Mouse (Mus musculus) WW6 (cell line): ENCODE data around the gene Dnah11.

Source experiments
- DNase-seq: peaks from one replicate; pipeline ENCODE4 v3.0.0-alpha.2; 2013; ENCODE audit warnings: low read depth, low spot score

Dnah11 gene

GRCm38 (mm10) chr12:117862655-117863054 is 336.2 kb downstream of the Dnah11 start:
- DNase-seq, result no peak

GRCm38 (mm10) chr12:117861249-117861648 is 337.6 kb downstream of the Dnah11 start:
- DNase-seq, result no peak

GRCm38 (mm10) chr12:117860840-117861239 is 338.0 kb downstream of the Dnah11 start:
- no peak for DNase-seq

GRCm38 (mm10) chr12:117857884-117858283 is 341.0 kb downstream of the Dnah11 start:
- no peak for DNase-seq

DNA sequence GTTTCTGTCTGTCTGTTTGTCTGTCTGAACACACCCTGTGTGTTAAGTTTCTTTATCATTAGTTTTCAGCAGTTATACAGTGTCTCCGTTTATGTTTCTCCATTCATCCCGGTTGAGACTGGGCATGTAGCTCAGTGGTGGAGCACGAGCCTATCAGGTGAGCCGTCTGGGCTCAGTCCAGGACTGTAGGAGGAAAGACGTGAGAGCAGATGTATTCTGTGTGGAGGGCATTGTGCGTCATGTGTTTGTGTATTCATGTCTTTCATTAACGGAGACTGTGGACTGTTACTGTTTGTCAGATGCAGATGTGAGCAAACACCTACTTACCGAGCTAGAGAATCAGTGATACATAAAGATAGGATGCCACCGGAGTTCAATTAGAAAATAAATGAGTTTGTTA is 341.8 kb downstream of the Dnah11 start:
- no peak for DNase-seq

DNA sequence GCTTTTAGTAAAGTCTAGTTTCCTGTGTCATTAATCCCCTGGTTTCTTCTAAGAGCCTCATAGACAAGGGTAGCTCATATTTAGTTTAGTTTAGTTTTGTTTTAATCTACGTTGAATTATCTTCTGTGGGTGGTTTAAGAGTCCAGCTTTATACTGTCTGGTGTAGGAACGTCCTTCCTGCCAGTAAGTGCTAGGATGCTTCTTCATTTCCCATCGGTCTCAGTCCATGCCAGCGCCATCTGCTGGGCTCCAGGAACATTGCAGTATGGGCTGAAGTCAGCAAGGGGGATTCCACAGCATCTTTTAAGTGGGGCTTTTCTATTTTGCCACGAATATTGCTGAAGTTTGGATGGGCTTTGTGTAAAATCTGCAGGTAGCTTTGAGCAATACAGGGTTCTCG is 345.5 kb downstream of the Dnah11 start:
- no peak for DNase-seq

- no peak for DNase-seq
These were observed 348.4 kb downstream of the Dnah11 start for GRCm38 (mm10) chr12:117850472-117850871.

DNA sequence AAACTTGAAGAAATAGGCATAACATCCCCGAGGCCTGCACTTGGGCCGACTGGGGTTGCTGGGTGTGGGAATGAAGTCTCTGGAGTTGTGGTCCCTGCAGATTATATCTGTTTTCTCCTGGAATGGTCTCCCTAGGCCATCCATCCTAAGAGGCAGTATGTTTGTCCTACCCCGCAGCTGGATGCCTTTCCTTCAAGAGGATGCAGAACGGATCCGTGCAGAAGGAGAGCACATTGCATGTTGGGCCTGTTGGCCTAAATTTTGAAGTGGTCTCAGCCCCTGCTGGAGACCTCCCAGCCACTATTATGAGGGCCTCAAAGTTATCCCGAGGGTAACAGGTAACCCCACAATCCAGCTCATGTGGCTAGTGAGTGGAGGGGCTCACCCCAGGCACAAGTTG is 350.2 kb downstream of the Dnah11 start:
- no peak for DNase-seq

- DNase-seq, result no peak
These were observed 353.9 kb downstream of the Dnah11 start for GRCm38 (mm10) chr12:117844917-117845316.

DNA sequence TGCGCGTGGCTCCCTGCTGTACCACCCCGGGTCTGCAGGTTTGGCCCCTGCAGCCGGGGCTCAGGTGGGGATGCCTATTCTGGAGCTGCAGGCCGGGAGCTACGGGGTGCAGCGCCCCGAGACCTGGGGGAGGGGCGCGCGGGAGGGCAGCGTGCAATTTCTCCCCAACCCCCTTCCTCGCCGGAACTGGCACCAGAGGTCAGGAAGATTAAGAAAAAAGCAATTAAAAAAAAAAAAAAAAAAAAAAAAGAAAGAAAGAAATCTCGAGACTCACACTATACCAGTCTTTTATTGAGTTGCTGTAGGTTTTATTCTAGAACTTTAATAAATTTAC is 354.8 kb downstream of the Dnah11 start:
- no peak for DNase-seq

DNA sequence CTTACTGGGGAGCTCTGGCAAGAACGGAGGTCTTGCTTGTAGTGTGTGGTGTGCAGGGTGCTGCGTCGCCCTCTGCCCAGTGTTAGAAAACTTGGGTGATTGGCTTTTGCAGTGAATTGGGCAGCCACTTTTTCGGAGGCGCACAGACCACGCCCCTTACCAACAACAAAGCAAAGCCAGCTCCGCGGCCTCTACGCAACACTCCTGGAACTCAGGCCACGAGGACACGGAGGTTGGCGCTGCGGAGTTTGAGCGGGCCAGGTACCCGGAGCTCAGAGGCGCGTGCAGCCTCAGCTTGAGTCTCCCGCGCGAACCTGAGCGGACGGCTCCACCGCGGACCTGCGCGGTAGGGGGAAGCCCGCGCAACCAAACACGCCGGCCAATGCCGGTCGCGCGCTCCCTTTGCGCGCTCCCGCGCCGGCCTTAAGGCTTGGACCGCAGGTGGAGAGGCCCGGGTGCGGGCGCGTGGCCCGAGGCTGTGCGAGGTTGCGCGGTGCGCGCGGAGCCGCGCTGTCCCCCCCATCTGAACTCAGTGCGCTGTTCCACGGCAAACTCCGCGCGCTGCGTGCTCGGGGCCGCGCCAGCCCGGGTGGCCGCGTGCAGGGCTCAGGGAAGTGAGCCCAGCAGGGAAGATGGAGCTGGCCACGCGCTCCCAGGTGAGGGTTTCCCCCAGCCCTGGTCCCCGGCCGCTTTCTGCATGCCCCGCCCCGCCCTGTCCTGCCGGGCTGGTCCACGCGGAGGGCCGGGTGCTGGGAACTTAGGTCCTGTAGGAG is 355.4 kb downstream of the Dnah11 start:
- DNase-seq, result peak; percentile 71

DNA sequence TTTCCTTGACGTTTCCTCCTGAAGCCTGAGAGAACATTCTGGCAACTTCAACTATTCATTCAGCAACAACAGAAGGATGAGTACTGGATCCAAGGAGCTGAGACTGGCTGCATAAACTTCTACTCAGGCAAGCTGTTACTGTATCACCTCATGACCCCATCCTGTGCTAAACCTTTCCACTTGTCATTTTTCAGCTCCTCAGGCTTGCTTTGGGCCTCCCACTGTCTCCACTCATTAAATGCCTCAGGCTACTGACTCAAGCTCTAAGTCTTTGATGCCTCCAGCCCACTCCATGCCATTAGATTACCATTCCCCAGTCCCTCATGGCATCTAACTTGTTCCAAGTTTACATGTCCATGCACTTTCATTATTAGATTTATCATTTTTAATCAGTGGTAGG is 356.2 kb downstream of the Dnah11 start:
- no peak for DNase-seq

GRCm38 (mm10) chr12:117840705-117841104 is 358.1 kb downstream of the Dnah11 start:
- no peak for DNase-seq

DNA sequence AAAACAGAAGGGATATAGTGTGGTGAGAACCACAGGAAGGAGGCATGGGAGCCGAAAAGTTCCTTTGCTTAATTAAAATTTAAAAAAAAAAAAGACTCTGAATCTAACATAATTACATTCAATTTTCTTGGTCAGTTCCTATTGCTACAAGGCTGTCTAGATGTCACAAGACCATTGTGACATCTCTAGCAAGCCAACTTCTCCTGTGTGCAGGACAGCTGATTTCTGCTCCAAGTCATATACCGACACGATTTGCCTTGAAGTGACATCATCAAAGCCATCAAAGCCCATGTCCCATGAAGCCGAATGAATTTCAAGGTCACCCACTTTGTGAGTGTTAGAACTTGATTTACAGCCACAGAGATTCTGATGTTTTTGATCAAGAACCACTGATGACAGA is 361.5 kb downstream of the Dnah11 start:
- DNase-seq, result no peak

DNA sequence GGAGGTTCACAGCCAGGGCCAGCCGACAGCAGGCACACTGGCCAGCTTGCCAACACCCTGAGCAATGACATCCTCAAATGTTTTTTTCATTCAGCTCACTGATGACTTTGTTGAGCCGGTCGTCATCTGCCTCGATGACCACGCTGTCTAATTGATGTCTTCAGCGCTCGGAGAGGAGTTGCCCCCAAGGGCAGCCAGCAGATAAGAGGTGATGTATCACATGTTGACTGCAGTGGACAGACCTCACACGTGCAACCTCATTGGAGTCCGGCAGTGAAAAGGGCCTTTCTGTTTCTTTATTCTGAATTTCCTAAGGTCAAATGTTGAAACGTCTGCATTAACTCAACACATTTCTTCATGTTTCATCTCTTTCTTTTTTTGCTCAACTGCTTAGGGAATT is 363.5 kb downstream of the Dnah11 start:
- DNase-seq, result no peak

GRCm38 (mm10) chr12:117834652-117835051 is 364.2 kb downstream of the Dnah11 start:
- DNase-seq, result no peak

DNA sequence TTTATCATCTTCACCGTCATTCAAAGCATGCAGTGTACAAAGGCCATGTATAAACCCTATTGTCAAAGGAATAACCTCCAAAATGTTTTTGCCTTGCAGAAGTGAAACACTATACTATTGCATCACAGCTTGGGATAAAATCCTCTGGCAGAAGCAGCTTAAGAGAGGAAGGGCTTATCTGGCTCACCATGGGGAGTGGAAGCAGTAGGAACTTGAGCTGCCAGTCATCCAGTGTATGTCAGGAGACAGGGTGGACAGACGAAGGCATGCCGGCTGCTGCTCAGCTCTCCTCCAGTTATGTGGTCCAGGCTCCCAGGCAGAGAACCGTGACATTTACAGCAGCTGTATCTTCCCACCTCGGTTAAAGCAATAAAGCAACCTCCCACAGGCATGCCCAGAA is 366.7 kb downstream of the Dnah11 start:
- DNase-seq, result no peak

GRCm38 (mm10) chr12:117831351-117831961 is 367.4 kb downstream of the Dnah11 start:
- DNase-seq, result no peak

DNA sequence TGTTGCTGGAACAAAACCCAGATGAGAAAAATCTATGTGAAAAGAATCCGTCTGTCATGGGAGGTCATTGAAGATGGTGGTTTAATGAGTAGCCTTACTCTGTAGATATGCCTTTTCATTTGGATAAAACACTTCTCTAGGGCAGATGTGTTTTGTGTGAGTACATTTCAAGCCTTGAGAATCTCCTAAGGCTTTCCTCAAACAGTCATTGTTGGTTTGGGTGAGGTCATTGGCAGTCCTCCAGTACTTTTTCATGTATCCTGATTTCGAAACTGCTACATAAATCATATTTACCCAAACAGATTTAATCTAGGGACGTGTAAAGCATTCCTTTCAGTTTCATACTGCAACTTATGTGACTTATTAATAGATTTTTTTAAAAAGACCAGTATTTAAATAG is 370.5 kb downstream of the Dnah11 start:
- no peak for DNase-seq
